Mouse (Mus musculus): Measurements from ENCODE around the gene Slc9a2. TPM values are rescaled to one million over a fixed set of nuclear protein-coding genes. Genes with fewer than 3 reads are reported as not detected.

Slc9a2 gene
- polyA plus RNA-seq, 1 experiment: 2.3 TPM

DNA sequence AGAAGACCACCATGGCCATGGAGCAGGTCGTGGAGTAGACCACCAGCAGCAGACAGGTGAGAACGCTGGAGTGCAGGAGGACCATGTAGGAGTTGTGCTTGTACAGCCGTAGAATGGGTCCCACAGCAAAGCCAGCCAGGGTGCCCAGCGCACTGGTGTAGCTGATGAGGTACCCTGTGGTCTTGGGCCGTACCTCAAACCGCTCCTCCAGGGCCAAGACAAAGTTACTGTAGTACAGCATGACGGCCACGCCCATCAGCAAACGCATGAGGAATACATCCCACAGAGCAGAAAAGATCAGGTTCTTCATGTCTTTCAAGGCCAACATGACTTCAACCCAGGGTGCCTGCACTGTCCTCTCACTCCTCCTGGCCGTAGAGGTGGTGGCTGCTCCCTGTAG is 93.7 kb downstream of the Slc9a2 start:
- TF ChIP-seq CTCF (IDR thresholded peaks at IDR 0.05; ENCODE audit: insufficient read depth, low read length): no peak
- TF ChIP-seq POLR2A (IDR thresholded peaks at IDR 0.05; ENCODE audit: borderline replicate concordance, extremely low read depth, low read depth, low read length): no peak
- Histone ChIP-seq H3K4me1 (ENCODE audit: control insufficient read depth, insufficient read depth, low read length) (no peaks in the 10 kb centered on the region), H3K4me3 (replicated peaks; ENCODE audit: extremely low read depth, low read depth, low read length) (no peak overlapping the region)
- WGBS: 94% methylated on average over 10 of the region's 10 CpGs
- DNase-seq: no peak

DNA sequence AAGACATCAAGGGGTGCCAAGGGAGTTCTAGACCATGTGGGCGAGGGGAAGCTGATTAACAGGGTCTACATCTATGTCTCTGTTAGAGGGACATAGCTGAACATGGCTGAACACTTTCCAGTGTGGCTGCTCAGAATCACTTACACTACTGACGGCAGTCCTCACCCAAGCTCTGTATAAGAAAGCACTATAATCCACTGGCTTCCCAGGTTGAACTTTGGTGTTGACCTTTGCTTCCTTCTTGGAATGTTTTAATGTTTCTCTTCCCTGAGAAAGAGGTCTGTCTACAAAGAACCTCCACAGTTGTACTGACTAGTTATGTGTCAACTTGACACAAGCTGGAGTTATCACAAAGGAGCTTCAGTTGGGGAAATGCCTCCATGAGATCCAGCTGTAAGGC is 95.7 kb downstream of the Slc9a2 start:
- Histone ChIP-seq H3K4me1 (ENCODE audit: control insufficient read depth, insufficient read depth, low read length) (no peaks in the 10 kb centered on the region), H3K4me3 (replicated peaks; ENCODE audit: extremely low read depth, low read depth, low read length) (no peak overlapping the region)
- no peak for DNase-seq
- 82% methylated on average over 2 of the region's 2 CpGs for WGBS
- TF ChIP-seq POLR2A (IDR thresholded peaks at IDR 0.05; ENCODE audit: borderline replicate concordance, extremely low read depth, low read depth, low read length) (no peak), CTCF (IDR thresholded peaks at IDR 0.05; ENCODE audit: insufficient read depth, low read length) (no peak)

DNA sequence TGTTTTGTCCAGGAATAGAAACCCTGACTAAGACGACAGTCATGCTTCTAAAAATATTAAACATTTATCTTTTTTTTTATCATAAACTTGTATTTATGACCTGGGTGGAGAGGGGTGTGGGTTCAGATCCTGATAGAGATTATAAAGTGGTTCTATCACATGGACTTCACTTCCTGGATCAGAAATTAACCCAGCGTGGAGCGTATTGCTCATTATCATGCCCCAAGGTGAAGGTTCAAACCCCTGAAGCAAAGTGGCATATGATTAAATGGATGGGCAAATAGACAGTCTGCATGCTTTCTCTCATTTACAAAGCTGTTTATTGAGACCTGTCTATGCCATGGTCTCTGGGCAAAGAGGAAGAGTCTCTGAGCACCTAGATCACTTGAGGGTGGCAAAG is 96.4 kb downstream of the Slc9a2 start:
- WGBS: 67% methylated on average over 3 of the region's 3 CpGs
- H3K4me1 ChIP-seq (ENCODE audit: control insufficient read depth, insufficient read depth, low read length): no peaks in the 10 kb centered on the region
- DNase-seq: no peak
- no peak for TF ChIP-seq POLR2A (IDR thresholded peaks at IDR 0.05; ENCODE audit: borderline replicate concordance, extremely low read depth, low read depth, low read length)
- TF ChIP-seq CTCF (IDR thresholded peaks at IDR 0.05; ENCODE audit: insufficient read depth, low read length): no peak
- no peak overlapping the region for H3K4me3 ChIP-seq (replicated peaks; ENCODE audit: extremely low read depth, low read depth, low read length)

GRCm38 (mm10) chr1:40783450-40783849 is 103.1 kb downstream of the Slc9a2 start:
- no peak overlapping the region for H3K4me3 ChIP-seq (replicated peaks; ENCODE audit: extremely low read depth, low read depth, low read length)
- H3K4me1 ChIP-seq (ENCODE audit: control insufficient read depth, insufficient read depth, low read length): no peaks in the 10 kb centered on the region; the same call in 1 of the 2 replicates
- DNase-seq: no peak
- 97% methylated on average over 7 of the region's 7 CpGs for WGBS
- TF ChIP-seq CTCF (IDR thresholded peaks at IDR 0.05; ENCODE audit: insufficient read depth, low read length) (no peak), POLR2A (IDR thresholded peaks at IDR 0.05; ENCODE audit: borderline replicate concordance, extremely low read depth, low read depth, low read length) (no peak)

DNA sequence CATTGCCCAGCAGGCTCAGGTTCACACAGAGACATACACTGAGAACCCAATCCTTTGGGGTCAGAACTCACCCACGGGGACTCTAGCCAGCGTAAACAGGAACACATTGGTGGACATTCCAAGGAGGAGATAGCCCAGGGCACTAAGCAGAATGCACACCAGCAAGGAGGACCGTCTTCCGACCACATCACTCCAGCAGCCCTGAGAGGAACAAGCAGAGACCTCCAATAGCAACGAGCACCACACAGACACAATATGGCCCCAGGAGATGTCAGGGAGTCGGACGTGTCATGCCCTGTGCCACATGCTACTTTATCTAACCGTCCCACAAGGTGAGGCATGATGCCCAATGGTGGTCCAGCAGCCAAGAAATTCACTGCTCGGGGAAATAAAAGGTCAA is 103.9 kb downstream of the Slc9a2 start:
- no peak for DNase-seq
- no peak overlapping the region for H3K4me3 ChIP-seq (replicated peaks; ENCODE audit: extremely low read depth, low read depth, low read length)
- no peaks in the 10 kb centered on the region; the same call in 1 of the 2 replicates for H3K4me1 ChIP-seq (ENCODE audit: control insufficient read depth, insufficient read depth, low read length)
- WGBS: 92% methylated on average over 9 of the region's 9 CpGs
- TF ChIP-seq POLR2A (IDR thresholded peaks at IDR 0.05; ENCODE audit: borderline replicate concordance, extremely low read depth, low read depth, low read length) (no peak), CTCF (IDR thresholded peaks at IDR 0.05; ENCODE audit: insufficient read depth, low read length) (no peak)

DNA sequence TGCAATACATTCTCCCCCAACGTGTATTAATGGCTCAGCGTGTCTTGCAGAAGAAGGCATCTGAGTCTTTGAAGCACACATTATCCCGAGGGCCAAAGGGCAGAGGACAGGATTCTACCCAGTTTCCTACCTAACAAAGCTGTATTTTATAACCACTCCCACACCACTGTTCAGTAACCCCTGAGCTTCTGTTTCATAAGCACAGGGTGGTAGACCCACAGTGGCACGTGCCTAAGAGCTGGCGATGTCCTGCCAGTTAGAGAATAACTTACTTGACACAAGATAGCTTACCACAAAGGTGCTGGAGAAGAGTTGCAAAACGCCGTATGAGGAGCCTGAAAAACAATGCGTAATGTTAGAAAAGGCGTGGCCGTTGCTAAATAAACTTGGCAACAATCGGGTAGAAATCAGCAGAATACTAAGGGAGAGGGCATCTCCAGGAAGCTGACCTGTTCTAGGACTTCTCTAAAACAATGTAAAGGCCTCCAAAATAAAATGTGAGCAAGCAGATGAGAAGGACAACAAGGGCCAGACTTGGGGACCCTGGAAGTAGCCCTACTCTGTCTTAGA is 105.6 kb downstream of the Slc9a2 start:
- Histone ChIP-seq H3K4me3 (replicated peaks; ENCODE audit: extremely low read depth, low read depth, low read length) (no peak overlapping the region), H3K4me1 (ENCODE audit: control insufficient read depth, insufficient read depth, low read length) (no peaks in the 10 kb centered on the region; the same call in 1 of the 2 replicates)
- no peak for TF ChIP-seq POLR2A (IDR thresholded peaks at IDR 0.05; ENCODE audit: borderline replicate concordance, extremely low read depth, low read depth, low read length)
- TF ChIP-seq CTCF (IDR thresholded peaks at IDR 0.05; ENCODE audit: insufficient read depth, low read length): no peak
- 62% methylated on average over 11 of the region's 11 CpGs for WGBS
- no peak for DNase-seq

GRCm38 (mm10) chr1:40788956-40789355 is 108.6 kb downstream of the Slc9a2 start:
- TF ChIP-seq POLR2A (IDR thresholded peaks at IDR 0.05; ENCODE audit: borderline replicate concordance, extremely low read depth, low read depth, low read length) (no peak), CTCF (IDR thresholded peaks at IDR 0.05; ENCODE audit: insufficient read depth, low read length) (no peak)
- H3K4me1 ChIP-seq (ENCODE audit: control insufficient read depth, insufficient read depth, low read length): no peaks in the 10 kb centered on the region; the same call in 1 of the 2 replicates
- WGBS: 84% methylated on average over 6 of the region's 6 CpGs
- no peak overlapping the region for H3K4me3 ChIP-seq (replicated peaks; ENCODE audit: extremely low read depth, low read depth, low read length)
- DNase-seq: no peak

GRCm38 (mm10) chr1:40789666-40790233 is 109.4 kb downstream of the Slc9a2 start:
- DNase-seq: no peak
- Histone ChIP-seq H3K4me1 (ENCODE audit: control insufficient read depth, insufficient read depth, low read length) (no peaks in the 10 kb centered on the region; the same call in 1 of the 2 replicates), H3K4me3 (replicated peaks; ENCODE audit: extremely low read depth, low read depth, low read length) (peak overlapping the region; percentile 58)
- WGBS: 26% methylated on average over 5 of the region's 5 CpGs
- TF ChIP-seq POLR2A (IDR thresholded peaks at IDR 0.05; ENCODE audit: borderline replicate concordance, extremely low read depth, low read depth, low read length): no peak
- no peak for TF ChIP-seq CTCF (IDR thresholded peaks at IDR 0.05; ENCODE audit: insufficient read depth, low read length)

DNA sequence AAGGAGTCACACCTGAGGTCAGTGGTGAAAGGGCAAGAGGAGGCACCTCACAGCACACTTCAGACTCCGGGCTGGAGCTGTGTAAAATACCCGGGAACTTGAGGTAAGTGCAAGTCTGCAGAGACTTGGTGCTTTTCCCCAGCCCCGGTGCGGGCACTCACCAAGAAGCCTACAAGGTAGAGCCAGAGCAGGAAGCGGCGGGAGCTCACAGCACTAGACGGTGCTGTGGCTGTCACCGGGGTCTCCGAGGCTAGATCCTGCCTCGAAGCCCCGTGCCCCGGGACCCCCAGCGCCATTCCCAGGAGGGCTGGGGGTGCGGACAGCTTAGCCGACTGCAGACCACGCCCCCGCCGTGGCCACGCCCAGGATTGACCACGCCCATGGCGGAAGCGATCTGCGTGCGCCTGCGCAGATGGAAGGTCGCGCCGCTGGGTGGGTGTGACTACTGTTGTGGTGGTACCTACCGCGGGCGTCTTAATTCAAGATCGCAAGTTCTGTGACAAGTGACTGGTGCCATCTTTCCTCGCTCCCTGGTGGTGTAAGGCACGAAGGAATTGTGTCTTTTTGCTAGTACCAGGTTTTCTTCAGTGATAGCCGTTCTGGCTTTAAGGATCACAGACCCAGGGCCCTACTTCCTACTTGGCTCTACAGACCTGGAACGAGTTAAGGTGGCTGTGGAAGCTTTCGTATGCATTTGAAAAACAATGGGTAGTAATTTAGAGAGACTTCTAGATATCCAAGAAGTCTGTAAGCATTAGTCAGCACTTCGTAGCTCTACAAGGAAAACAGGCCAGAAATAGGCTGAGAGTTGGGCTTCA is 110.2 kb downstream of the Slc9a2 start, which contains the start of gene Mfsd9:
Mfsd9 (minus strand) TSS at position 364 of the 818 bp plus-strand sequence.
- TF ChIP-seq POLR2A (IDR thresholded peaks at IDR 0.05; ENCODE audit: borderline replicate concordance, extremely low read depth, low read depth, low read length): no peak; the same call in 1 of the 2 replicates
- no peak for TF ChIP-seq CTCF (IDR thresholded peaks at IDR 0.05; ENCODE audit: insufficient read depth, low read length)
- H3K4me1 ChIP-seq (ENCODE audit: control insufficient read depth, insufficient read depth, low read length): no peaks in the 10 kb centered on the region; the same call in 1 of the 2 replicates
- WGBS: 6% methylated on average over 38 of the region's 38 CpGs
- H3K4me3 ChIP-seq (replicated peaks; ENCODE audit: extremely low read depth, low read depth, low read length): peak within 1 kb of the TSS; percentile 58
- DNase-seq: peak; percentile 95

All from lung, adult 2 months (tissue).